Mouse (Mus musculus) stomach, postnatal 0 days (tissue): Measurements from ENCODE around the gene E2f8. TPM values are rescaled to one million over a fixed set of nuclear protein-coding genes. Genes with fewer than 3 reads are reported as not detected.

ENCODE experiments used
- ATAC-seq: fragments of 200-750 bp; cut with Nextera tagmentation; 2 replicates; pipeline ENCODE4 v1.8.0; 2017; ENCODE audit not compliant: low FRiP score, low TSS enrichment
- DNase-seq: peaks from one replicate; pipeline ENCODE4 v3.0.0-alpha.2; 2016; ENCODE audit warnings: low spot score
- H3K27ac ChIP-seq: fragments of 300-500 bp; sonication (generic); replicated peaks from 2 replicates; pipeline ENCODE4 v1.5.1; 2014; ENCODE audit warnings: mild to moderate bottlenecking, control low read depth
- H3K27me3 ChIP-seq: fragments of 300-500 bp; sonication (generic); 2 replicates; pipeline ENCODE4 v1.6.1; 2014; ENCODE audit warnings: low read length; ENCODE audit not compliant: control insufficient read depth, insufficient read depth
- H3K36me3 ChIP-seq: fragments of 300-500 bp; sonication (generic); 2 replicates; pipeline ENCODE4 v1.6.1; 2014; ENCODE audit warnings: low read length, mixed read lengths; ENCODE audit not compliant: control insufficient read depth, insufficient read depth
- H3K4me1 ChIP-seq: fragments of 300-500 bp; sonication (generic); replicated peaks from 2 replicates; pipeline ENCODE4 v1.6.1; 2014; ENCODE audit warnings: antibody characterized with exemption; ENCODE audit not compliant: control insufficient read depth, insufficient read depth
- H3K4me2 ChIP-seq: fragments of 300-500 bp; sonication (generic); replicated peaks from 2 replicates; pipeline ENCODE4 v1.6.1; 2014; ENCODE audit warnings: low read depth, mild to moderate bottlenecking, control low read depth, moderate library complexity
- H3K4me3 ChIP-seq: fragments of 300-500 bp; sonication (generic); 2 replicates; pipeline ENCODE4 v1.5.1; 2014; ENCODE audit warnings: low read depth, low read length, control low read depth
- H3K9ac ChIP-seq: fragments of 300-500 bp; sonication (generic); 2 replicates; pipeline ENCODE4 v1.6.1; 2014; ENCODE audit warnings: mild to moderate bottlenecking, low read length, control low read depth, mixed read lengths
- H3K9me3 ChIP-seq: fragments of 300-500 bp; sonication (generic); 2 replicates; pipeline ENCODE4 v1.6.1; 2016; ENCODE audit warnings: low read length; ENCODE audit not compliant: control insufficient read depth
- CTCF ChIP-seq: IDR thresholded peaks from 2 replicates; pipeline ENCODE4 v1.5.1; 2016; ENCODE audit warnings: antibody characterized with exemption, low read depth, mild to moderate bottlenecking, moderate library complexity
- EP300 ChIP-seq: optimal IDR thresholded peaks from 2 replicates; pipeline ENCODE3; 2016; ENCODE audit warnings: antibody characterized with exemption
- WGBS: fragments of 180-500 bp; shearing (Covaris S2); extraction: QIAGEN DNeasy Blood & Tissue Kit; methylation state at CpG from one replicate; pipeline ENCODE4 v1.1.7; 2014; 5-methylcytosine and 5-hydroxymethylcytosine counted together
- polyA plus RNA-seq: library from polyadenylated mRNA; unstranded; fragments of >200 nt; fragmentation: Nextera tagmentation; extraction: Ambion mirVana; gene quantifications from 2 replicates; pipeline ENCODE4 v1.2.1, GENCODE M21; 2015

The E2f8 gene
- polyA plus RNA-seq, 1 experiment from 2014 or later: 4.5 TPM

GRCm38 (mm10) chr7:48861796-48862195 is 19.6 kb downstream of the E2f8 start:
- ATAC-seq: no peak
- Histone ChIP-seq H3K4me2 (no peak overlapping the region), H3K27me3 (no peaks in the 10 kb centered on the region), H3K36me3 (no peaks in the 10 kb centered on the region; the same call in 1 of the 2 replicates), H3K27ac (no peak overlapping the region), H3K9ac (no peak overlapping the region), H3K9me3 (no peaks in the 10 kb centered on the region), H3K4me3 (no peak overlapping the region), H3K4me1 (no peaks in the 10 kb centered on the region)
- WGBS: 90% methylated on average over 4 of the region's 4 CpGs
- TF ChIP-seq EP300 (no peak), CTCF (no peak)
- DNase-seq: no peak

- ATAC-seq: no peak
- no peak overlapping the region for H3K4me2 ChIP-seq
- no peak for TF ChIP-seq EP300
- TF ChIP-seq CTCF: no peak
- 32% methylated on average over 1 of the region's 1 CpGs for WGBS
- no peak for DNase-seq
- H3K4me3 ChIP-seq: no peak overlapping the region
- H3K9me3 ChIP-seq: no peaks in the 10 kb centered on the region
- no peaks in the 10 kb centered on the region for H3K27me3 ChIP-seq
- no peaks in the 10 kb centered on the region; the same call in 1 of the 2 replicates for H3K36me3 ChIP-seq
- H3K27ac ChIP-seq: no peak overlapping the region
- H3K4me1 ChIP-seq: no peaks in the 10 kb centered on the region
- H3K9ac ChIP-seq: no peak overlapping the region
Measured at GRCm38 (mm10) chr7:48860948-48861347, 20.4 kb downstream of the E2f8 start.

- DNase-seq (no peak), ATAC-seq (no peak)
- 66% methylated on average over 4 of the region's 4 CpGs for WGBS
- TF ChIP-seq EP300 (no peak), CTCF (no peak)
- Histone ChIP-seq H3K4me1 (no peaks in the 10 kb centered on the region), H3K27ac (no peak overlapping the region), H3K36me3 (no peaks in the 10 kb centered on the region), H3K9me3 (no peaks in the 10 kb centered on the region), H3K27me3 (no peaks in the 10 kb centered on the region), H3K9ac (no peak overlapping the region), H3K4me3 (no peak overlapping the region), H3K4me2 (no peak overlapping the region)
Measured at GRCm38 (mm10) chr7:48859362-48859761, 22.0 kb downstream of the E2f8 start.

GRCm38 (mm10) chr7:48858257-48858656 is 23.1 kb downstream of the E2f8 start:
- H3K4me2 ChIP-seq: no peak overlapping the region
- H3K9ac ChIP-seq: no peak overlapping the region
- no peak overlapping the region for H3K4me3 ChIP-seq
- no peaks in the 10 kb centered on the region for H3K36me3 ChIP-seq
- WGBS: 41% methylated on average over 1 of the region's 1 CpGs
- DNase-seq (no peak), ATAC-seq (no peak)
- TF ChIP-seq CTCF: no peak
- TF ChIP-seq EP300: no peak
- no peaks in the 10 kb centered on the region for H3K4me1 ChIP-seq
- H3K27ac ChIP-seq: no peak overlapping the region
- H3K27me3 ChIP-seq: no peaks in the 10 kb centered on the region
- no peaks in the 10 kb centered on the region for H3K9me3 ChIP-seq

- no peaks in the 10 kb centered on the region for H3K4me1 ChIP-seq
- no peak for DNase-seq
- WGBS: 94% methylated on average over 3 of the region's 3 CpGs
- no peak overlapping the region for H3K4me3 ChIP-seq
- H3K27ac ChIP-seq: no peak overlapping the region
- no peak overlapping the region for H3K9ac ChIP-seq
- ATAC-seq: no peak
- no peak overlapping the region for H3K4me2 ChIP-seq
- H3K9me3 ChIP-seq: no peaks in the 10 kb centered on the region
- H3K27me3 ChIP-seq: no peaks in the 10 kb centered on the region
- TF ChIP-seq EP300: no peak
- no peak for TF ChIP-seq CTCF
- H3K36me3 ChIP-seq: no peaks in the 10 kb centered on the region
Measured at GRCm38 (mm10) chr7:48855461-48855860, 25.9 kb downstream of the E2f8 start.

- Histone ChIP-seq H3K9ac (no peak overlapping the region), H3K4me2 (no peak overlapping the region), H3K27ac (no peak overlapping the region), H3K9me3 (no peaks in the 10 kb centered on the region), H3K36me3 (no peaks in the 10 kb centered on the region), H3K27me3 (no peaks in the 10 kb centered on the region), H3K4me3 (no peak overlapping the region), H3K4me1 (no peaks in the 10 kb centered on the region)
- WGBS: 80% methylated on average over 13 of the region's 13 CpGs
- no peak for ATAC-seq
- no peak for TF ChIP-seq EP300
- TF ChIP-seq CTCF: no peak
- no peak for DNase-seq
Measured at GRCm38 (mm10) chr7:48853496-48853895, 27.9 kb downstream of the E2f8 start.
